Mouse (Mus musculus): Measurements from ENCODE around the gene Nfkbie. TPM values are rescaled to one million over a fixed set of nuclear protein-coding genes. Genes with fewer than 3 reads are reported as not detected.
A peak's percentile ranks its signal among the peaks of the same experiment; 100 is the strongest.

Nfkbie gene
- total and polyA plus RNA-seq, 3 experiments, result 78.7 to 136 (median 90.0) TPM

GRCm38 (mm10) chr17:45554420-45554819, 1.1 kb upstream of the Nfkbie start:
- Histone ChIP-seq H3K9me3 (replicated peaks; ENCODE audit: low read length) (no peaks in the 10 kb centered on the region), H3K4me1 (ENCODE audit: control insufficient read depth in 1 of 2, insufficient read depth in 2 of 2) (peaks cover 14 to 42% of the 10 kb centered on the region in 2 experiments), H3K27ac (ENCODE audit: insufficient read depth, low read depth) (peak overlapping the region; percentile 65), H3K4me2 (ENCODE audit: insufficient read depth, low read depth, poor library complexity, severe bottlenecking) (peak overlapping the region; percentile 79), H3K27me3 (replicated peaks) (no peaks in the 10 kb centered on the region), H3K4me3 (replicated peaks in 1 of 3; ENCODE audit: low read depth in 2 of 3, low read length in 2 of 3, poor library complexity in 1 of 3) (peak overlapping the region in 1 of 3 experiments; percentile 90), H3K9ac (ENCODE audit: insufficient read depth, low read depth) (peak overlapping the region; percentile 18; the same call in 1 of the 2 replicates), H3K36me3 (replicated peaks in 1 of 2; ENCODE audit: control insufficient read depth in 1 of 2, insufficient read depth in 1 of 2, low read length in 1 of 2) (peaks cover 16 to 30% of the 10 kb centered on the region in 2 experiments), H3K79me2 (replicated peaks; ENCODE audit: control insufficient read depth, extremely low read depth, insufficient read depth, poor library complexity, severe bottlenecking) (peaks cover 33% of the 10 kb centered on the region)
- TF ChIP-seq ETS1 (conservative IDR thresholded peaks at IDR 0.05; ENCODE audit: low read depth, low read length) (peak; percentile 69; the same call in 1 of the 2 replicates), E2F4 (IDR thresholded peaks at IDR 0.05; ENCODE audit: insufficient replicate concordance, low read depth, low read length) (no peak), MXI1 (IDR thresholded peaks at IDR 0.05; ENCODE audit: low read depth, low read length) (peak; percentile 76; the same call in 1 of the 2 replicates), MEF2A (IDR thresholded peaks at IDR 0.05; ENCODE audit: borderline replicate concordance, low read depth, low read length) (peak; percentile 39; the same call in 1 of the 2 replicates), BHLHE40 (IDR thresholded peaks at IDR 0.05; ENCODE audit: low read depth, low read length) (peak; percentile 56), MYC (IDR thresholded peaks at IDR 0.05; ENCODE audit: low read depth, low read length) (0 out of 2 replicates have a peak, but pooled peaks have one; percentile 35), CHD1 (IDR thresholded peaks at IDR 0.05; ENCODE audit: low read depth, low read length) (no peak), IRF4 (IDR thresholded peaks at IDR 0.05; ENCODE audit: low read depth, low read length) (peak; percentile 75), MAX (IDR thresholded peaks at IDR 0.05; ENCODE audit: low read length) (peak; percentile 12; the same call in 1 of the 2 replicates), EP300 (IDR thresholded peaks at IDR 0.05; ENCODE audit: low read length) (peak; percentile 34; the same call in 1 of the 2 replicates), SIN3A (IDR thresholded peaks at IDR 0.05; ENCODE audit: low read length) (peak; percentile 47; the same call in 1 of the 2 replicates), ZMIZ1 (IDR thresholded peaks at IDR 0.05; ENCODE audit: low read depth, low read length) (peak; percentile 64; the same call in 1 of the 2 replicates), MAFK (IDR thresholded peaks at IDR 0.05; ENCODE audit: insufficient replicate concordance, low read length) (no peak), MAZ (IDR thresholded peaks at IDR 0.05; ENCODE audit: low read depth, low read length) (peak; percentile 73), ELF1 (IDR thresholded peaks at IDR 0.05; ENCODE audit: low read depth, low read length) (peak; percentile 59; the same call in 1 of the 2 replicates), NELFE (IDR thresholded peaks at IDR 0.05; ENCODE audit: low read depth, low read length) (peak; percentile 30; the same call in 1 of the 2 replicates), JUND (conservative IDR thresholded peaks at IDR 0.05; ENCODE audit: low read depth, low read length) (no peak), CHD2 (IDR thresholded peaks at IDR 0.05; ENCODE audit: low read length) (no peak), RAD21 (IDR thresholded peaks at IDR 0.05; ENCODE audit: low read depth, low read length) (peak; percentile 20), SMC3 (IDR thresholded peaks at IDR 0.05; ENCODE audit: low read depth, low read length) (no peak), HCFC1 (IDR thresholded peaks at IDR 0.05; ENCODE audit: low read depth, low read length) (0 out of 2 replicates have a peak, but pooled peaks have one; percentile 35), ZNF384 (IDR thresholded peaks at IDR 0.05; ENCODE audit: low read depth, low read length) (no peak; the same call in 1 of the 2 replicates), GABPA (IDR thresholded peaks at IDR 0.05; ENCODE audit: insufficient replicate concordance, low read depth, low read length) (no peak), POLR2A (IDR thresholded peaks at IDR 0.05; ENCODE audit: low read depth, low read length) (no peak), NRF1 (IDR thresholded peaks at IDR 0.05; ENCODE audit: low read depth, low read length) (no peak; the same call in 1 of the 2 replicates), ZC3H11A (IDR thresholded peaks at IDR 0.05; ENCODE audit: low read depth, low read length) (no peak), CTCF (conservative IDR thresholded peaks at IDR 0.05 in 1 of 2, IDR thresholded peaks at IDR 0.05 in 1 of 2; ENCODE audit: low read depth in 2 of 2, low read length in 2 of 2) (peak in 1 of 2 experiments; percentile 34; a peak in 2 of 4 replicates), ZKSCAN1 (IDR thresholded peaks at IDR 0.05; ENCODE audit: borderline replicate concordance, low read depth, low read length) (no peak)
- dilution Hi-C loops (cut with MboI; ENCODE audit: extremely low pct_ligation_motif_present, extremely low pct_unique_long_range_greater_than_20kb, low sequenced_read_pairs) (no loop called here), in situ Hi-C loops (cut with MboI; ENCODE audit: low pct_ligation_motif_present, low pct_unique_long_range_greater_than_20kb, low sequenced_read_pairs) (loop anchor here (5.0 kb wide), 1 partner anchor 37 kb away; no protein-coding TSS in a partner anchor)
- peak; percentile 80 for DNase-seq (ENCODE audit: extremely low read depth)

All from CH12.LX (cell line).